Mouse (Mus musculus) forebrain, embryonic 12.5 days (tissue): ENCODE results near the gene D930020B18Rik. TPM values are rescaled to one million over a fixed set of nuclear protein-coding genes. Genes with fewer than 3 reads are reported as not detected.

Experiments used
- ATAC-seq: fragments of 200-750 bp; cut with Nextera tagmentation; 2 replicates; pipeline ENCODE4 v1.8.0; 2017; ENCODE audit warnings: moderate TSS enrichment; ENCODE audit not compliant: low FRiP score
- H3K27ac ChIP-seq: fragments of 300-500 bp; sonication (generic); 2 replicates; pipeline ENCODE4 v1.5.1; 2016; ENCODE audit warnings: mild to moderate bottlenecking
- H3K27me3 ChIP-seq: fragments of 300-500 bp; sonication (generic); 2 replicates; pipeline ENCODE4 v1.6.1; 2016; ENCODE audit warnings: mild to moderate bottlenecking
- H3K36me3 ChIP-seq: fragments of 300-500 bp; sonication (generic); replicated peaks from 2 replicates; pipeline ENCODE4 v1.6.1; 2016; ENCODE audit warnings: mild to moderate bottlenecking
- H3K4me1 ChIP-seq: fragments of 300-500 bp; sonication (generic); 2 replicates; pipeline ENCODE4 v1.6.1; 2016
- H3K4me2 ChIP-seq: fragments of 300-500 bp; sonication (generic); 2 replicates; pipeline ENCODE4 v1.6.1; 2016; ENCODE audit warnings: mild to moderate bottlenecking, moderate library complexity
- H3K4me3 ChIP-seq: fragments of 300-500 bp; sonication (generic); replicated peaks from 2 replicates; pipeline ENCODE4 v1.5.1; 2016; ENCODE audit warnings: mild to moderate bottlenecking
- H3K9ac ChIP-seq: fragments of 300-500 bp; sonication (generic); 2 replicates; pipeline ENCODE4 v1.6.1; 2016; ENCODE audit warnings: mild to moderate bottlenecking
- H3K9me3 ChIP-seq: fragments of 300-500 bp; sonication (generic); 2 replicates; pipeline ENCODE4 v1.6.1; 2016
- WGBS: fragments of 180-500 bp; shearing (Covaris S2); methylation state at CpG from one replicate; pipeline ENCODE4 v1.1.7; 2016; 5-methylcytosine and 5-hydroxymethylcytosine counted together
- polyA plus RNA-seq: library from polyadenylated mRNA; unstranded; fragments of >200 nt; fragmentation: Nextera tagmentation; extraction: Ambion mirVana; gene quantifications from 2 replicates; pipeline ENCODE4 v1.2.1, GENCODE M21; 2016

D930020B18Rik gene
- 0.63 and 1.3 TPM in 2 replicates for polyA plus RNA-seq

DNA sequence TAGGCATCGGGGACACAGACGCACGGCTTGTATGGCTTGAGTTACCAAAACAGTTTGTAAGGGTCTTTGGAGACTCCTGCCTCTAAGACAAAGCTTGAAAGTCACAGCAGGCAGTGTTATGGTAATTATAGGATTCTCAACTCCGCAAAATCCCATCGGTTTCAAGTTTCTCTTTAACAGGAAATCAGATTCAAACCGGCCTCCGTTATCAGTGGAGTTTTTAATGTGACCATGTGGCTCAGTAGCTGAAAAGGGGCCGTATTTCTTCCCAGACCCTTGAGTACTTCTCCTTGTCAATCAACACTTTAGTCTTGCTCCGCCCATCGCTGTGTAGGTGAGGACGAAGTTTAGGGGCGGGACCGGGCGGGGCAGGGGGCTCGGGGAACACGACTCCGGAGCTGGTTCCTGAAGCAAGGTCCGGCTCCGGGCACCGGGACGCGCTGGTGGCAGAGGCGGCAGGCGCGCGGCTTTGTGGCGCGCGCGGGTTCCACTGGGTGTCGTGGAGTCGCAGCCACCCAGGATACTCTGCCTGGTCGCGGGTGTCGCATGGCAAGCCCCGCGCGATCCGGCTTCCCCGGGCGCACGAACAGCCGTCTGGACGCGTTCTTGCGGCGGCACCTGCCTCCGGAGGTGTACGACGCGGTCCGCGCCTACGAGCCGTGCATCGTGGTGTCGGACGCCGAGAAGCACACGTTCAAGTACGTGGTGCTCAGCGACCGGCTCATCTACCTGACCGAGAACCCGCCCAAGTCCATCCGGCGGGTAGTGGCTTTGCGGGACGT, at the start of gene D930020B18Rik:
Gene D930020B18Rik, plus strand, starts transcription at position 317 of the 782 bp plus-strand sequence.
- ATAC-seq, result peak; percentile 61; the same call in 1 of the 2 replicates
- Histone ChIP-seq H3K27ac (no peak within 1 kb of the TSS), H3K36me3 (no peaks in the 10 kb centered on the region), H3K4me3 (peak within 1 kb of the TSS; percentile 56), H3K4me1 (peaks cover 20% of the 10 kb centered on the region), H3K9ac (peak within 1 kb of the TSS; percentile 53), H3K4me2 (peak within 1 kb of the TSS; percentile 96), H3K9me3 (no peaks in the 10 kb centered on the region), H3K27me3 (peaks cover 47% of the 10 kb centered on the region)
- WGBS, result under 1% methylated on average over 66 of the region's 69 CpGs

DNA sequence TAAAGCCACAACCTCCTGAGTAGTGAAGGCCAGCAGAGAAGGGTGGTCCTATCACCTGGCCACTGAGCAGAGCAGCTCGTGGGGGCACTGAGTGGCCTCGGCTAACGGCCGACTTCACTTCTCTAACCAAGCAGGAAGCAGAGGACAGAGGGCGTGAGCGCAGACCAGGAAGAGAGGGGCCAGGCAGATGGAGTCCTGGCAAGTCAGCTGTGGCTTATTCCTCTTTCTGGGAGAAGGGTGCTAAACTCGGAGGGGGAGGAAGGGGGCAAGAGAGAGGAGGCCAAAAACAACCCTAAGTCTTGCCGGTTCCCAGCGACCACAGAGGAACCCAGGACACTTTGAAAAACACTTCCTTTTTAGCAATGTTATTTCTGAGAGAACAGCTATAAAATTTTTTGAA, 44.8 kb upstream of the D930020B18Rik start:
- Histone ChIP-seq H3K36me3 (peaks cover 71% of the 10 kb centered on the region), H3K27me3 (no peaks in the 10 kb centered on the region), H3K9me3 (no peaks in the 10 kb centered on the region), H3K4me2 (no peak overlapping the region), H3K4me3 (no peak overlapping the region), H3K4me1 (no peaks in the 10 kb centered on the region), H3K9ac (no peak overlapping the region), H3K27ac (no peak overlapping the region)
- no peak for ATAC-seq
- WGBS, result 93% methylated on average over 9 of the region's 9 CpGs

DNA sequence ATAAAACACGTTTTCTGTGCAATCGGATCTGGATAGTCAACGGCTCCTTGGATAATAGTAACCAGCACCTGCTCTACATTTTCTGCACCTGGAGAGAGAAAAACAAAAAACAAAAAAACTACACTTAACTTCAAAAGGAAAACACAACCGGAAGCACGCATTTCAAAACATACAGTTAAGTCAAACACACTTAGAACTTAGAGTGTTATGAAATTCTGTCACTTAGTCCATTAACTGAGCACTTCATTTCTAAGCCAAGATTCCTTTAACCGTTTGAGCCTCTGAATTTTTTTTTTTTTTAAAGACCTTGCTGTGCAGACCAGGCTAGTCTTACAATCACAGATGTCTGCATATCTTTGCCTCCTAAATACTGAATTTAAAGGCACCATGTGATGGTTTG, 40.1 kb upstream of the D930020B18Rik start:
- 83% methylated on average over 6 of the region's 6 CpGs for WGBS
- Histone ChIP-seq H3K4me3 (no peak overlapping the region), H3K9ac (no peak overlapping the region), H3K36me3 (peaks cover 95% of the 10 kb centered on the region), H3K4me1 (no peaks in the 10 kb centered on the region), H3K27ac (no peak overlapping the region), H3K9me3 (no peaks in the 10 kb centered on the region), H3K4me2 (no peak overlapping the region), H3K27me3 (no peaks in the 10 kb centered on the region)
- ATAC-seq, result no peak

DNA sequence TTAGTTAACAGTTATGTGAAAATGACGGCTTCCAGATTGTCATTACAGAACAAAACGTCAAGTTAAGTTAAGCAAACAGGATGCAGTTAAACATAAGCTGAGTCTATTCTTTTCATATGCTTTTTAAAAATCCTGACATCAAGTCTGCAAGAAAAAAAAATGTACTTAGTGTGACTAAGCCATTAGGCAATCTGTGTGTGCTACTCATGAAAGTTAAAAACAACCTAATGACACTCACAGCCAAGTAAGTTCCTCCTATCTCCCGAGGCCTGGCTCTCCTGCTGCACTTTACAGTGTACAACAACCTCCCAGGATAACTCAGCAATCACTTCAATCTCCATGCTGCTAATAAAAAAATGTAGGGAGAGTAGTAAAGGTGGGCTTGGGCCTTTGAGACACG, 37.8 kb upstream of the D930020B18Rik start:
- no peak overlapping the region for H3K27ac ChIP-seq
- ATAC-seq, result no peak
- WGBS, result 94% methylated on average over 4 of the region's 4 CpGs
- peaks cover 98% of the 10 kb centered on the region for H3K36me3 ChIP-seq
- no peak overlapping the region for H3K4me3 ChIP-seq
- no peaks in the 10 kb centered on the region for H3K27me3 ChIP-seq
- no peak overlapping the region for H3K9ac ChIP-seq
- no peaks in the 10 kb centered on the region for H3K9me3 ChIP-seq
- H3K4me2 ChIP-seq, result no peak overlapping the region
- no peaks in the 10 kb centered on the region for H3K4me1 ChIP-seq

DNA sequence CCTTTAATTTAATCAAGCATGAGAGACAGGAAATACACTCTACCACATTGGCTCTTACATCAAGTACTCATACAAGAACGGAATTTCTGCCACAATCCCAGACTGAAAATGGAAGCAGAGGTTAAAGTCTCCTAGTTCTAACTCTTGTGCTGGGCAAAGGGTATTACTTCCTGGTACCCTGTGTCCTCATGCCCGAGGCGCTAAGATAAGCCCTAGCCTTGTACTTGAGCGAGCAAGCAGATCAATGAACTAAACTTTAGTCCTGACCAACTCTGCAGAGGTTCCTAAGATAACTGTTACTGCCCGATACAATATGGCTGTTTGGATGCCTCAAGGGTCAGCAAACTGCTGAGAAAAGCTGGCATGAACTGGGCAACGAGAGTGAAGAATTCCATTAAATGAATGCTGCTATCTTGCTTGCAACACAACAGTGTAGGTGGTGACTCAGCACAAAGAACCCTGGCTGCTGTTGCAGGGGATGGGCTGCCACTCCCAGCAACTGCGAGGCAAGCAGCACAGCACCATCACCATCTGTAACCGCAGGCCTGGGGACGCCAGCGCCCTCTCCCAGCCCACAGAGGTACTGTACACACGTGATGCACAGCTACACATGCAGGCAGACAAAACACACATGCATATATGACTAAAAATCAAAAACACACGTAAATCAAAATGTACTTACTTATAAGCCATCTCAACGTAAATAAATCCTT, 36.6 kb upstream of the D930020B18Rik start:
- peaks cover 95% of the 10 kb centered on the region for H3K36me3 ChIP-seq
- H3K9ac ChIP-seq, result no peak overlapping the region
- no peaks in the 10 kb centered on the region for H3K4me1 ChIP-seq
- H3K4me3 ChIP-seq, result no peak overlapping the region
- no peaks in the 10 kb centered on the region for H3K9me3 ChIP-seq
- no peak overlapping the region for H3K27ac ChIP-seq
- H3K27me3 ChIP-seq, result no peaks in the 10 kb centered on the region
- WGBS, result 94% methylated on average over 13 of the region's 13 CpGs
- H3K4me2 ChIP-seq, result no peak overlapping the region
- no peak for ATAC-seq

DNA sequence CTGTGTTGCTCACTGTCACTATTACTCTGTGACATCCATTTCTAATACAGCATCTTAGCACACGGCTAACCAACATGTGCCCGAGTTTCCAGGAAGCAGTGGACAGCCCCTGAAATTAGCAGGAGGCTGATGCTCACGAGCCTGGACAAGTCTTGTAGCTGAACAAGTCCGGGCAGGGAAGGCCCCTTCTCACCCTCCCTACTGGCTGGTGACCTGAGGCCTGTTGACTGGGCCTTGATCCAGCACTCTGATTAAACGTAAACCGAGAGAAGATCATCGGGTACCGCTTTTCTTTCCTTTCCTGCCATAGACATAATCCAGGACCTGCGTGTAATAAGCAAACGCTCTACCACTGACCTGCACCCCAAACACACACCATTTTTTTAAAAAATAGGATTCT, 33.2 kb upstream of the D930020B18Rik start:
- H3K27ac ChIP-seq, result no peak overlapping the region
- no peaks in the 10 kb centered on the region for H3K4me1 ChIP-seq
- WGBS, result 96% methylated on average over 10 of the region's 10 CpGs
- H3K4me3 ChIP-seq, result no peak overlapping the region
- H3K9me3 ChIP-seq, result no peaks in the 10 kb centered on the region
- no peak for ATAC-seq
- H3K9ac ChIP-seq, result no peak overlapping the region
- no peaks in the 10 kb centered on the region for H3K27me3 ChIP-seq
- peaks cover 90% of the 10 kb centered on the region for H3K36me3 ChIP-seq
- no peak overlapping the region for H3K4me2 ChIP-seq

DNA sequence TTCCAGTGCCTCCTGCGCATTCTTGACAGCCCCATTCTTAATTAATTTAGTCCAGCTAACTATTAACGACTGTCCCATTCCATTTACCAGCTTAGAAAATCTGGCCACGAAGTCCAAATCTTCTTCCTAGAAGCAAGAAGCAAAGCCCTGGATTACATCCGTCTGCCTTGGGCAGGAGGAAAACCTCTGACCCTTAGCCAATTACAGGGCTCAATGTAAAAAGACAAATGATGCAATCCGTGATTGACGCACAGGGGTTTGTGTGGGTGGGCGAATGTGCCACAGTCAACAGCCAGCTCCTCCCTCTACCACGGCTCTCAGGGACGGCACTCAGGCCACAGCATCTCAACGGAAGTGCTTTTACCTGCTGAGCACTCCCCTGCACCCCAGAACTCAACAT, 29.8 kb upstream of the D930020B18Rik start:
- WGBS, result 67% methylated on average over 10 of the region's 10 CpGs
- H3K9ac ChIP-seq, result no peak overlapping the region
- no peak overlapping the region for H3K27ac ChIP-seq
- no peak overlapping the region for H3K4me2 ChIP-seq
- no peaks in the 10 kb centered on the region for H3K4me1 ChIP-seq
- peaks cover 83% of the 10 kb centered on the region for H3K36me3 ChIP-seq
- ATAC-seq, result no peak
- no peaks in the 10 kb centered on the region for H3K9me3 ChIP-seq
- H3K27me3 ChIP-seq, result no peaks in the 10 kb centered on the region
- H3K4me3 ChIP-seq, result no peak overlapping the region

DNA sequence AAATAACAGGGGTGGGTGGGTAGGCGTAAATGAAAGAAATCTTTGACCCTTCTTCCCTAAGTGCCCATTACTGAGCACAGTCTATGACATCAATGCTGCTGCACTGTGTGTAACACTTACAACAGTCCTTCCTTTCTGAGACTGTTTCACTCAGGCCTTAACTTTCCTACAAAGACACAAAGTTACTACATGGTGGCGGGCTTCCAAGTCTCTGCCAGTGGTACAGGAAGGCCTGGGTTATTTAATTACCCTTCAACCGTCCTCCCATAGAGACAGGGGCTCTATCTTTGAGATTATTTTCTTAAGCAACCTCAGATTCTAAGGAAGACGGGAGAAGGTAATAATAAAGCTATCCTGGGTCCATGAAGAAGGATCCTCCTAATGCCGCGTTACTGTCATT, 28.9 kb upstream of the D930020B18Rik start:
- Histone ChIP-seq H3K9ac (no peak overlapping the region), H3K27me3 (no peaks in the 10 kb centered on the region), H3K4me3 (no peak overlapping the region), H3K27ac (no peak overlapping the region), H3K4me2 (no peak overlapping the region), H3K36me3 (peaks cover 83% of the 10 kb centered on the region), H3K9me3 (no peaks in the 10 kb centered on the region), H3K4me1 (no peaks in the 10 kb centered on the region)
- ATAC-seq, result no peak
- WGBS, result 93% methylated on average over 6 of the region's 6 CpGs

DNA sequence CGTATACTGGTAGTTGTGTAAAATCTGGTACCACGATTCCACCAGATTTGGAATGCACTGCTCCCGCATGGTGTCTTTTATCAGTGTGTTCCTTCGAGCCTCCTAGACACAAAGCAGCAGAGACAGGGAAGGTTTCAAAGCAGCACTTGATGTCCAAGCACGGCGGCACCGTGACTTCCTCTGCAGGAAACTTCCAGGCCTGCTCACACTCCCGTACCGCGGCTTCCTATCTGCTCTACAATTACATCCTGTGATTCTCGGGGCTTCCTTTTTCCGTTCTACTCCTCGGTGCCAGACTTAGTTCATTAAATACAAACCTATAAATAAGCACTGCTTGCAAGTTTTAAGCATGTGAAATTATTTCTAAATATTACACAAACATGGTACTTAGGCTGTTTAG, 27.8 kb upstream of the D930020B18Rik start:
- Histone ChIP-seq H3K4me2 (no peak overlapping the region), H3K9ac (no peak overlapping the region), H3K27ac (no peak overlapping the region), H3K36me3 (peaks cover 83% of the 10 kb centered on the region), H3K27me3 (no peaks in the 10 kb centered on the region), H3K4me1 (no peaks in the 10 kb centered on the region), H3K4me3 (no peak overlapping the region), H3K9me3 (no peaks in the 10 kb centered on the region)
- WGBS, result 90% methylated on average over 13 of the region's 13 CpGs
- no peak for ATAC-seq

DNA sequence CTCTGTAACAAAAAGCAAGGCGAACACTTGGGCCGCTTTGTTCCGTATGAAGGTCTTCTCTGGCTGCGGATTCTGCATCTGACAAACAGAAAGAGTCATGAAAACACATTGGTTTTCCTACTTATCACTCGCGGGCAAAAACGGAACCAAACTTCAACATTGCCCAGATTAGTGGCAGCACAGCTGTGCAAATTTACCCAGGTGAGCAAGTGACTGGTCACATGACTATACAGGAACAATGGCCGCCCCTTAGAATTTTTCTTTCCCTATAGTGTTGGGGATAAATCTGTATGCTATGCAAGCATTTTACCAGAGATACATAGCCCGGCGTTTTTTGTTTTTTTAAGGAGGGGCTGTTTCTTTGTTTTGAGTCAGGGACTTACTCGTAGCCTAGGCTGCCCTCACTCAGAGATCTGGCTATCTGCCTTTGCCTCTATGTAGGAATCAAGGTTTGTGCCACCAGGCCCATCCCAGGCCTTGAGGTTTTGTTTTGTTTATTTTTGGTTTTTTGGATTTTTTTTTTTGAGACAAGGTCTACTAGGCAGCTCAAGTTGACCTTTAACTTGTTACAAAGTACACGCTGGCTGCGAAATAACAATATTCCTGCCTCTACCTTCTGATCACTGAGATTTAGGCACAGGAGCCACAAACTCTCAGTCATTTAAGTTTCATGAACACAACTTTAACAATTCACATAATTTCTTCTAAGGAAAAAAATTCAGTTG, 26.1 kb upstream of the D930020B18Rik start:
- no peak for ATAC-seq
- Histone ChIP-seq H3K4me3 (no peak overlapping the region), H3K4me1 (no peaks in the 10 kb centered on the region), H3K9me3 (no peaks in the 10 kb centered on the region), H3K27ac (no peak overlapping the region), H3K27me3 (no peaks in the 10 kb centered on the region), H3K9ac (no peak overlapping the region), H3K36me3 (peaks cover 83% of the 10 kb centered on the region), H3K4me2 (no peak overlapping the region)
- 94% methylated on average over 13 of the region's 13 CpGs for WGBS

DNA sequence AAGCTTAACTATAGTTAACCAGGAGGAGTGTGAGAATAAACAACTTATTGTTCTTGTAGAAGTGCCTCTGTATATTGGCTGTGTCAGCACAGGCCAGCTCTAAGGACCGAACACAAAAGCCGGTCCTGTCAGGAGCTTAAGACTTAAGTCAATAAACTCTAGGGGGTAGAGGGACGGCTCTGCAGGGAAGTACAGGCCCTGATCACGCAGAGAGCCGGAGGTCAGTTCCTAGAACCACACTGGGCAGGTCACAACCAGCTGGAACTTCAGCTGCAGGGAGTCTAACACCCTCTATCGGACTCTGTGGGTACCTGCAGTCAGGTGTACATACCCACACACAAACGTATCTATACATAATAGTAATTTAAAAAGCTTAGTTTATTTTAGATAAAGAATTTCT, 25.5 kb upstream of the D930020B18Rik start:
- Histone ChIP-seq H3K4me1 (no peaks in the 10 kb centered on the region), H3K4me2 (no peak overlapping the region), H3K9me3 (no peaks in the 10 kb centered on the region), H3K9ac (no peak overlapping the region), H3K36me3 (peaks cover 84% of the 10 kb centered on the region), H3K27ac (no peak overlapping the region), H3K27me3 (no peaks in the 10 kb centered on the region), H3K4me3 (no peak overlapping the region)
- no peak for ATAC-seq
- WGBS, result 44% methylated on average over 7 of the region's 7 CpGs

DNA sequence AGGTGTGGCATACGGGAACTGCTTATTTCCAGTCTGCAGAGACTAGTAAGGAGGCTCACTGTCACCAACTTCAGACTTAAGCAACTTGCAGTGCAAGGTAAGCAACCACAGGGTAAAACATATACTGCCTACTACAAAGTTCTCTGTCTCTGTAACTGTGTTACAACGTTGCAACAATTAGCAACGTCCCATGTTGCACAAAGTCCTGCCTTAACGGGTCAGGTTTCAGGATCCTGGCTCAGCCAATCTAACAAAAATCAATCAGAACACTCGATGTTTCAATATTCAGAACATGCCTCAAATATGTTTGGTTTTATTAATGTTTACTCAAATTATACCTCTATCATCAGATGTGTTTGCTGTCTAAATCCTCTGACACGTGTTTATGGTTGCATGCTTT, 19.0 kb upstream of the D930020B18Rik start:
- WGBS, result 93% methylated on average over 6 of the region's 6 CpGs
- no peak overlapping the region for H3K27ac ChIP-seq
- peaks cover 12% of the 10 kb centered on the region for H3K4me1 ChIP-seq
- no peak overlapping the region for H3K9ac ChIP-seq
- no peaks in the 10 kb centered on the region for H3K9me3 ChIP-seq
- H3K4me3 ChIP-seq, result no peak overlapping the region
- no peaks in the 10 kb centered on the region for H3K27me3 ChIP-seq
- no peak overlapping the region for H3K4me2 ChIP-seq
- ATAC-seq, result no peak
- H3K36me3 ChIP-seq, result peaks cover 46% of the 10 kb centered on the region
